Mouse (Mus musculus) adipocyte (in vitro differentiated cells): ENCODE data around the gene 4430402I18Rik.

Source experiments
- DNase-seq: peaks from one replicate; pipeline ENCODE4 v3.0.0-alpha.2; 2016; ENCODE audit warnings: low spot score

Gene 4430402I18Rik

DNA sequence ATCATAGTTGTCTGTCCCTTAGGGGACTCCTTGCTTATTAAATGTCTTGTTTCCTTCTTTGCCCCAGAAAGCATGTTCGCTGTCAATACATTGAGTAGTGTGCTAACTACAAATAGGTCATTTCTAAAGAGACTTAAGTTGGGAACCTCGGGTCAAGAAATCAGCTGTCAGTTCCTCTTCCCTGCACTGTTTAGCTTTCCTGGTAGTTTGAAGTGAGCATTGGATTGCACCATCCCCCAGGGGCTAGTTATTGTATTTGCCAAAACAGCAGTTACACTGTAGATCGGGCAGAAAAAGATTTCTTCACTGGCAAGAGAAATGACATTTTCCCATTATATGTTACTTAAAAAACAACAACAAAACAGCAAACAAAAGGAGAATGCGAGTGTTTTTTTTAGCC lies 578 bp upstream of the 4430402I18Rik start:
- DNase-seq, result peak; percentile 79

DNA sequence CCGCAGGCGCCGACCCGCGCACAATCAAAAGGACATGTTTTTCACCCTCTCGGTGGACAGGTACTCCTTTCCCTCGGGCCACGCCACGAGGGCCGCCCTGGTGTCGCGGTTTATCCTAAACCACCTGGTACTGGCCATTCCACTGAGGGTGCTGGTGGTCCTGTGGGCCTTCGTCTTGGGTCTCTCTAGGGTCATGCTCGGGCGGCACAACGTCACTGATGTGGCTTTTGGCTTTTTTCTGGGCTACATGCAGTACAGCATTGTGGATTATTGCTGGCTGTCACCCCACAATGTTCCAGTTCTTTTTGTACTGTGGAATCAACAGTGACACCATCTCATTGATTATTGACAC lies 3.1 kb downstream of the 4430402I18Rik start:
- no peak for DNase-seq

DNA sequence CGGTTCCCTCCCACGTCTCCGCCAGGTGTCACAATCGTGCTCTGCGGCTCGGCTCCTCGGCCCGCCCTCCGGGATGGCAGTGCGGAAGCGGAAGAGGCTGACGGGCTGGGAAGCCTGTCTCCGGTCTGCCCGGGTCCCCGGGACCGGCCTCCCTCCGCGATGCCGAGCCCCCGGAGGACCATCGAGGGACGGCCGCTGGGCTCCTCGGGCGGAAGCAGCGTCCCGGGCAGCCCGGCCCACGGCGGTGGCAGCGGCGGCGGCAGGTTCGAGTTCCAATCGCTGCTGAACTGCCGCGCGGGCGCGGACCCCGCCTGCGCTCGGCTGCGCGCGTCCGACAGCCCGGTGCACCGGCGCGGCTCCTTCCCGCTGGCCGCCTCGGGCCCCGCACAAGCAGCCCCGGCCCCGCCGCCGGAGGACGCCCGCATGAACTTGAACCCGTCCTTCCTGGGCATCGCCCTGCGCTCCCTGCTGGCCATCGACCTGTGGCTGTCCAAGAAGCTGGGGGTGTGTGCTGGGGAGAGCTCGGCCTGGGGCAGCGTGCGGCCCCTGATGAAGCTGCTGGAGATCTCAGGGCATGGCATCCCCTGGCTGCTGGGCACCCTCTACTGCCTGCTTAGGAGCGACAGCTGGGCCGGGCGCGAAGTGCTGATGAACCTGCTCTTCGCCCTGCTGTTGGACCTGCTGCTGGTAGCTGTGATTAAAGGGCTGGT lies 3.6 kb downstream of the 4430402I18Rik start, which contains the start of gene Plpp6:
Gene Plpp6, plus strand, starts transcription at position 112 of the 710 bp plus-strand sequence.
- DNase-seq, result peak; percentile 82

DNA sequence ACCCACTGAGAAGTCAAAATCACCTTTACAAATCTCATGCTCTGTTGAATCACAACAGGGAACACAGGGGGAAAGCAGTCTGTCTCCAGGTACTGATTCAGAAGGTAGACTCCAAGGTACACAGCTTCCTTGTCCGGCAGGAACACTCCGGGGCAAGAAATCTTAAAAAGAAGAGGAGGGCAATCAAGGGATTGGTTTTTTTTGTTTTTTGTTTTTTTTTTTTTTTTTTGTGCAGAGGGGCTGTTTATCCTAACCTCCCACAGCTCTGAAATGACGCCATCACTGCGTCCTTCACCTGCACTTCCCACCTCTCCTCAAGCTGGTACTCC lies 4.1 kb downstream of the 4430402I18Rik start:
- no peak for DNase-seq

DNA sequence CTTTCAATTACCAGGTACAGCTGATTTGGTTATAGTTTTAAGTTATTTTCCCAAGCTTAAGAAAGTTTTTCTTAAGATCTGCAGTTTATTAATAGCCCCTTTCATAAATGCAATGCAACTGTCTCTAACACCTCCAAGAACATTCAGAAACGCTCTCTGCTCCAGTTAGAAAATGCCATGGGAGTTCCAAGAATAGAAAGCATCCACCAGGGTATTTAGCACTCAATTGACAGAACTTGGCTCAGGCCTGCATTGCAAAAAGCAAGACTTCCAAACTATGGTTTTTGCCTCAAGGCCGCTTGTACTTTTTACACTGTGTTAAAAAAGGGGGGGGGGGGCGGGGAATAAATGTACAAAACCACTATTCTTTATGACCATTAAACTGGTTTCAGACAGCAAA lies 4.5 kb downstream of the 4430402I18Rik start:
- DNase-seq, result peak; percentile 85

DNA sequence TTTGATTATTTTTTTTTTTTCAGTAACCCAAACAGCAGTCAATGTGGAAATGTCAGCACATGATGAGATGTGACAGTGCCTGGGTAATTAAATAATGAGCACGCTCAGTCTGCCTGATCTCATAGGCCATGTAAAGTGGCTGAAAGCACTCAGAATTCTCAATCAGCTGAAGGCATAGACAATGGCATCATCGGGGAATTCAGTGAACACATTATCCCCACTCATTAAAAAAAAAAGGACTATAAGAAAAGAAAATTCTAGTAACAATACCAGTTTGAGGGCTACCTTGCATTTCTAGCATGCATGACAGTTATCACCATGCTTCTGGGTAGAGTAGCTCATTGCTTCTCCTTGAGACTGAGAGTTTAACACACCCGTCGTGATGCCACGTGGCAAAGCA lies 16.3 kb downstream of the 4430402I18Rik start:
- DNase-seq, result no peak

DNA sequence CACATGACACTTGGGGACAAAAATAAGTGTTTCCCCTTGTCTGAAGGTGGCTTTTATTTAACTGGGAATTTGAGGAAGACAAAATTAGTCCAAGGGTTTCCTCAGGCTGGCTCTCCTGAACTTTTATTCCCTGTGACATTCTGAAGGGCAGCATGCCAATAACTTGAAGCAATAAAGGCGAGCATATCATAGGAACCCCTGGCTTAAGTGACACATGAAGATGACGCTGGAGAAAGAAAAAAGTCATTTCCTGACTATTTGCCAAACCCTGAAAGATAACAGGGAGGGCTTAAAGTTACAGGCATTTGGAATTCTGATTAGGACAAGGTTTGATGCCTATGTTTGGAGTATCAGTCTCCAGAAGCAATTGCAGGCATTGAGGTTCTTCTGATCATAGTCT lies 20.3 kb downstream of the 4430402I18Rik start:
- no peak for DNase-seq

DNA sequence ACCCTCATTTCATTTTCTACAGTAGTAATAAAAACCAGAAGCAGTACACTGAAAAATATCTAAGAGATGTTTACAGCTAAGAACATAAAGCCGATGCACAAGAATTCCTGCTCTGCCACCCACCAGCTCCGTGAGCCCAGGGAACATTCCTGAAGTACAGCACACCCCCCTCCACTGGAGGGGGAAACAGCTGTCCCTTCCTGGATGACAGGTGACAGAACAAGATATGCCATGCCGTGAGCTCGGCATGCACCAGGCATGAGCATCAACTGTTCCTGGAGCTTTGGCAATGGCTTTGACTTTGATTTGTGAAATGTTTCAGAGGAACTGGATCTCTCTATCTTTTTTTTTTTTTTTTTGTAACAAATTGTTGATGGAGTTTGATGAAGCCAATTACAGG lies 20.8 kb downstream of the 4430402I18Rik start:
- DNase-seq, result no peak

DNA sequence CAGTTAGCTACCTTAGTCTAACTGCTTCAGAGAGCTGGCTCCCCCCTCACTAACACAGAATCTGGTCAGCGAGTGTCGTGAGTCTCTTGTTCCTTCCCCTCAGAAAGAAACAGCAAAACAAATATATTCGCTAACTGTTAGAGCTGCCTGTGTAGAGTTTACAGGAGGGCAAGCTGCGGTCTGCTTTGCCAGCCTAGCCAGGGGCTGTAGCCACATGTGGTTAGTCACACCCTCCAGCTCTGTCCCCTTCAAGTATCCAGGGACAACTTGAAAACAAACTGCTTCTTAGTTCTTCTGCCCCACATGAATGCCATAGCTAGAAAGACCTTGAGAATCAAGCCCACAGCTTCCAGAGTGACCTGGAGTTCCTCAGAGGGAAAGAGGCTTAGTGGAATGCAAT lies 26.3 kb downstream of the 4430402I18Rik start:
- DNase-seq, result no peak

DNA sequence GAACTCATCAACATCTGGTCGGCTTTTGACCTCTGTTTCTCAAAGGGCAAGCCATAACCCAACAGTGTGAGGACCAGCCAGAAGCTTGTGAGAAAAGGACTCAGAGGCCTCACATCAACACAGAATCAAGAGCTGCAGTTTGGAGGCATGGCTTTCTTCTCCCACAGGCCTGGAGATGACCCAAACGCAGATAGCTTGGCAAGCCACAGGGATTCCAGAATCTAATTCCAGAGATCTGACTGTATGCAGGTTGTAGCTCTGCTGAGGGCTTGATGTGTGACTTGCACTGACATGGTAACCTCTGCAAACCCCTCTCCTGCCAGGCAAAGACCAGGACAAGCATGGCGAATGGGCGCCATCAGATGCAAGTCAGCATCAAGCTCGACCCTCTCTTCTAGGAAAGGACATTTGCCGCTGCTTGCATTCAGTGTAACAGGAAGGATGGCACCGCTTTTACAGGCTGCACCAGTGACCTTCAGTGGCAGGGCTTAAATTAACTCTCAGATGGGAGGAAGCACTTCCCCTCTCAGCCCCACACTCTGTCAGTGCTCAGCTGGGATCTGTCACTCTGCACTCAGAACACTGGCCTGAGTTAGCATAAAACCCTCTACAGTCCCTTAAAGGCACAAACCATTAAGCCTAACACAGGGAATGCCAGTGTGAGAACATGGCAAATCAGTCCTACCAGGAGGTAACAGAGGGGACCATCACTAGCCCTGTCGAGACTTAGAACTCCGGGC lies 27.3 kb downstream of the 4430402I18Rik start:
- no peak for DNase-seq

DNA sequence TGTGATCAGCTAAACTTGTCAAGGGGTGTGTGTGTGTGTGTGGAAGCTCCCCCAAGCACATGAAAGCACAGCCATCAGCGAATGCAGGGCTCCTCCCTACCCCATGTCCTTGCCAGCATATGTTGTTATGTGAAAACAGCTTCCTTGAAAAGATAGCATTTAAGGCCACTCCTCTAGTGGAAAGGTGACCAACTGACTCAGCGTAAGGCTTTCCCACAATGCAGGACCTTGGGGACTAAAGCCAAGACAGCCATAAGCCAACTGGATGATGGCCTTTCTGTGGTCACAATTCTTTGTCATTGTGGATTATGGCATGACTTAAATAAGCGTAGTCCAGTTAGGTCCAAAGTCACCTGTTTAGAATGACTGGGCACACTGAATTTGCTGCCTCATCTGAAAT lies 32.7 kb downstream of the 4430402I18Rik start:
- no peak for DNase-seq

DNA sequence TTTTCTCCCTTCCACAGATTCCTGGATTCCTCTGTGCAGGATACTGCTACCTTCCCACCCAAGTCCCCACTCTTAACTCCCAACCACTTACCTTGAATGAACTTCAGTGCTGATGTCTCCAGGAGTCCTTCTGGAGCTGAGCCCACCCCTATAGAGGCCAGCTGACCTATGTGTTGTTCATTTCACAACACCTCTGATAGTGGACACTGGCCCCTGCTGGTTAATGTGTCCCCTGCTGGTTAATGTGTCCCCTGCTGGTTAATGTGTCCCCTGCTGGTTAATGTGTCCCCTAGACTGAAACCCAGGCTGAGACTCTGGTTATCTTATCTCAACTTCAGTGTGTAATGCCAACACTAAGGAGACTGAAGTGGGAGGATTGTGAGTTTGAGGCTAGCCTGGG lies 38.6 kb downstream of the 4430402I18Rik start:
- DNase-seq, result no peak

DNA sequence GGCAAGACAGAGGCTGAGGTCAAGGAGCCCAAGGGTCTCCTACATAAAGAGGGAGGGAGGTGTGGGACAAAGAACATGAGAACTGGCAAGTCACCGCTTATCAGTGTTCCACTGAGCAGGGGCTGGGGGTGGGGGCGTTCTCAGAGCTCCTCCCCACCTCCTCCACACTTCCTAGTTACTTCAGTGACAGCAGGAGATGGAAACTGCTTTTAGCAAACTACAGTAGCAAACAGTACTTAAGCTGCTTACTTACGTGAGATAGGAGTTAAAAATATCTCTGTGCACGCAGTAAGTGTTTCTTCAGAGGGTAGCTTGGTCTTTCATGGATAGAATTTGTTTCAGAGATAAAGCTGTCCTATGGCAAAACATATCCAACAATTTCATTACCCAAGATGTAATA lies 40.2 kb downstream of the 4430402I18Rik start:
- DNase-seq, result no peak

DNA sequence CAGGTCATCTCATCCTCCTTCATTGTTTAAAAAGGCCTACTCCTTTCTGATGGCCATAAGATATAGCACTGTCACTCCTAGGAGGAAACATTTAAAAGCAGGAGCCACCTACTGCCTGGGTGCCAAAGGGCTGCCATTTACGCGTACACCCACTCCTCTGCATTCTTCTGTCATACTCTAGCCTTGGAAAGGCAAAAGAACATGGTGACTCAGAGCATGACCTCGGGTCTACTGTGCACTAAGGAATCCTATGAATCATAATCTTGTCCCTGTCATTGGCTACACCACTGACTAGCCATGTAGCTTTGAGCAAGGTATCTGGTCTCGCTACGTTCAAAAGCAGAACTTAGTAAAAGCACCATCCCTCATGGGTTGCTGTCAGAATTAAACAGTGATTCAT lies 41.2 kb downstream of the 4430402I18Rik start:
- no peak for DNase-seq

DNA sequence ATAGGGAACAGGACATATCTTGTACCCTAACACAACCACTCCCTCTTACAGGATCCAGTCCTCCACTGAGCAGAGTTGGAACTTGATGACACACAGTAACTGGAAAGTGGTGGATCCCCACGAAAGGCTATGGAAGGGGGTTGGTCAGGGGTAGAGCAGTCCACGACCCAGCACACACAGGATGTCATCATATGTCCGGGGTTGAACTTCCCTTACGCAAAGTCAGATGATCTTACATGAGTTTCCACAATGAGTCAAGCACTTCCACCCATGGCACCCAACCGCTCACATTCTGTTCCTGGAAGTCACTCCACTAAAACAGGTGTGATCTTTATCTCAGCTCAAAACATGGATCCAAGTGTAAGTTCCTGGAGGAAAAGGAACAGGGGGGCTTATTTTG lies 49.8 kb downstream of the 4430402I18Rik start:
- no peak for DNase-seq

DNA sequence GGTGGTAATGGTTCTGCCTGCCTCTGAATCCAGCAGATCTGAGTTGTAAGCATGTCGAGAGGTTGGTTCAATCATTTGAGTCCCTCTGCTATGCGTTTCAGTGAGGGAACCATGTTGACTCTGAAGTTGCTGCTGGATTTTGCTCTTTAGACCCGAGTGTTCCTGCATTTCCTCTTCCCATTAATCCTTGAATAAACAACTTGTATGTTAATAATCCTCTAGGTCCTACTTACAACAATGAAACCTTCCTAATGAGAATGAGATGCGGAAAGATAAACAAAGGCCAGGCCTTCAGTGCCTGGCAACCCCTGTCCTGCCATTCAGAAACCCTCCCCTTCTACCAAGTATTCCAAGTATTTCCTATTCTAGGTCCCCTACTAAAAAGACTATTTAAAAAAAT lies 51.1 kb downstream of the 4430402I18Rik start:
- no peak for DNase-seq

DNA sequence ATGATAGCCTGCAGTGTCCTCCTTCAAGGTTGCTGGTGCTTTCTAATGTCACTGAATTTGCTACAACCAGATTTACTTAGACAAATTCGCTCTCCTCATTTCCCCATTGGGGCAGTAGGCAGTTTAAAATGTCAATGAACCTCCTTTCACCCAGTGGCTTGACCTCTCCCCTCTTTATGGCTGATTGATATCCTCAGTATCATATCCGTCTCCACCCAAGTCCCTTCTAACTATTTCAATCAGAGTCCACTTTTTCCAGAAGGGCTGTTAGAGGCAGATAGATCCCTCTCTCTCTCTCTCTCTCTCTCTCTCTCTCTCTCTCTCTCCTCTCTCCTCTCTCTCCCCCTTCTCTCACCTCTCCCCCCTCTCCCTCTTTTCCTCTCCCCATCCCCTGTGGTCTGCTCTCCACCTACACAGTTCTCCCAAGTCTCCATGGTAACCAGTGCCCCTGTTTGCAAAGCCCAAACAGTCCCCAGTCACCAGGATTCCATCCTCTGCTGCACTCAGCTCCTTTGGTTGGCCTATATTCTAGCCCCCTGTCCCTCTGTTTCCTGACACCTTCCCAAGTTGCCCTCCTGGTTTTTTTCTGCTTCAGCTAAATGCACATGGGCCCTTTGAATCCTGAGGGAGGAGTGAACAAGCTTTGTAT lies 51.9 kb downstream of the 4430402I18Rik start:
- DNase-seq, result no peak

DNA sequence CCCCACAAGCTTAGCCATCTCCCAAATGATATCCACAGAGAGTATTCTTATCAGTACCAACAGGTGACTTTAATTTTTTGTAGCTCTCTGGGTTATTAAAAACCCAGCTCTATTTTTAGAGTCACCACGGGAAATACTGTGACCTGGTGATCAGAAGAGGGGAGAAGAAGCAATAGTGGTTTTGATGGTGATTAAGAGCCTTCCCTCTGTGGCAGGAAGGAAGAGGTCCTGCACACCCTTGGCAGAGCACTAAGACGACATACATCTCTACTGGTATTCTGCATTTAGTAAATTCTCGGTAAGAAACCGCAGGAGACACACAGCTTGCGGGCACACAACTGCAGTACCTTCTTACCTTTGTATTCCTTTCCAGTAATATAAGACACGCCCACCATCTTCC lies 53.0 kb downstream of the 4430402I18Rik start:
- no peak for DNase-seq

DNA sequence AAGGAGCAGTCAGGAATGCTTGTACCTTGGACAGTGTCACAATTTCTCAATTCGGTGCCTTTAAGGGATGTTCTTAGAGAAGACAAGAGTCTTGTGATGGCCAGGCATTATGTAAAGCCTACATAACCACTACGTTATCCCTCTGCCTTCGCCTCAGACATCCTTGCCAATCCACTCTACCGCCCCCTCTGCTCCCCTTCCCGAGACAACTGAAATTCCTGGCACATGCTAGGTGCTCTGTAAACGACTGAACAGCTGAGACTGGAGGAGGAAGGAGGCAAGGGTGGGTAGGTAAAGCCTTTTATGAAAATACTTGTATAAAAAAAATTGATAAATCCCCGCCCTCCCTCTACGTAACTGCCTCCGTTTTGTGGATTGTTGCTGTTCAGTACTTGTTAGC lies 58.9 kb downstream of the 4430402I18Rik start:
- DNase-seq, result no peak

DNA sequence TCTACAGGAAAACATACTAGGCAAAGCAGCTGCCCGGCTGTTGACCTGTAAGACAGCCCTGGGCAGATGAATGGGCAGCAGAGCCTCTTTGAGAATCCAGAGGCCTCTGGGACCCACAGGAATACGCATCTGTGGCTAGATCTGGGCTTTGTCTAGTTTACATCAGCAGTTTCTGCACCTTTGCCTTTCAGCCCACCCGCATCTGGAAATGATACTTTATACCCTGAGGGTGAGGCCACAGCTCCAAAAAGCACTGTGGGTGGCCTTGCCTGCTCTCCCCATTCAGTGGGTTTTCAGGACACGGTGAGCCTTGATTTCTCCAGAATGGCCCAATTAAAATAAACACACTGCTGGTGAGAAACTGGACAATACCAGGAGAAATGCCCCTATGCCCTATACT lies 59.4 kb downstream of the 4430402I18Rik start:
- DNase-seq, result no peak

DNA sequence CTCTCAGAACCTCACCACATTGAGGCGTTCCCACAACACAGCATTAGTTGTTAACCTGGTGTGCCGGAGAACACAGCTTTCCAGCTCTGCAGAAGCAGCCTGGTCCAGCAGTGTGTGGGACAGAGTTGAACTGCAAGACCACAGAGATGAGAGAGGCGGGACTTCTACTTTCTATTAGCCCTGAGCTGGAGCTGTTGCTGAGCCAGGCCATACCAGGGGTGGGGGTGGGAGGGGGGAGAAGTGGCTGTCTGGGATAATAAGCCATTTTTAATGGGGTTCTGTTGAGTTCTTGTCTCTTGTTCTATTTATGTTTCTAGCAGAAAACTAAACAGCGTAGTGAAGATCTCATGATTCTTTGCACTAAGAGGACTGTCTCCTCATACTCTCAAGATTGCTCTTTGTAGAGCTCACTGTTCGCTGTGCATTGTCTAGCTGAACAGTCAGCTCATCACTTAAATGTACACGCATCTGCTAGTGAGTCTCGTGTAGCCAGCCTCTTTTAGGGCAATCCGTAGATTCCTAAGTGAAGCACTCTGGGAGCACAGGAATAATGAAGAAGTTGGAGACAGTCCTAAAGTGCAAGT lies 64.0 kb downstream of the 4430402I18Rik start:
- no peak for DNase-seq

DNA sequence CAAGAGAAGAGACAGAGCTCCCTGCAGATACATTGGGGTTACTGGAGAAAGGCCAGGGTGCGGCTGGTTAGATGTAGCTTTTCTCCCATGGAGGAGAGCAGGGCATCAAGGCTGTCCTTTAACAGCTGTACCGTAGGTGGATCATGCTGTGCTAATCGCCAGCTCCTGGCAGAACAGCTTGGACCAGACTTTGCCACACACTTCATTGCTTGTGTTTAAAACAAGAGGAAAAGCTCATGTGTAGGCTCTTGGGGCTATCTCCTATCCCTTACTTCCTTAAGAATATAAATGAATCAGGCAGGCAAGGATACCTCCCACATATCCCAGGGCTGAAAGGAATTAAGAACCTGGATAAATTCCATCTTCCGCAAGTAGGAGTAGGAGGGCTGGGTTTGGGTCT lies 64.8 kb downstream of the 4430402I18Rik start:
- no peak for DNase-seq

DNA sequence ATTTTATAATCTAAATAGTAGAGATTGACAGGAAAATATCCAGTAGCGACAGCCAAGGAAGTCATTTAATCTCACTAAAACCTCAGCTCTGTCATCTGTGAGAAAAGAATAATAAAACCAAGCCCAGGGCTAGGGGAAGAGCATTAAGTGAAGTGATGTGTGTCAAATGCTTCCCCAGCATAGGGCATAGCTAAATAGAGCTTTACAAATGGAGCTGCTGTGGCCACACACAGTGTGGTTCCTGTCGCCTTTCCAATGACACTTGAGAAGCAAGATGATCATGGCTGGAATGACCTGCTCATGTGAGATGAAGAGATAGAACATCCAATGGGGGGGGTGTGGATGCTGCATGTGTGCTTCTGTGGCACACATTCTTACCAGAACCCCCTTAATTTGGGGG lies 65.5 kb downstream of the 4430402I18Rik start:
- no peak for DNase-seq
